In the genomic region with DNA sequence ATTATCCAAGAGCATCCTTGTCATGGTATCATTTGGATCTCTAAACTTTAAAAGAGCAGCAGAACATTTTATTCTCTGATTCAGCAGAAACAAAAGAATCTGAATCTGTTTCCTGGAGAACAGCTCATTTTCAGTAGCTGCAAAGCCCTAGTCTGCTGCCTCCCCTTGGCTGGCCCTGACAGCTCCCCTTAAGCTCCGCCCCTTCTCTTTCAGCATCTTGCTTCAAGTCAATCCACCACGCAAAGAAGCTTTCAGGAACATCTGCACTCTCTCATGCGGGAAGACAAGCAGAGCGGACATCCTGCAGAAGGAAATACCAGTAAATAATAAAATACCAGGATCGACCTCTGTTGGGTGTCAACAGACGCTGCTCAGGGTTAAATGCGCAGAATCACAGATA, we compare ENCODE assay signal across 13 mouse cellular contexts. TPM values are rescaled to one million over a fixed set of nuclear protein-coding genes. Genes with fewer than 3 reads are reported as not detected.
DNase-seq lines count a peak whose midpoint lies in the region; ATAC-seq and TF ChIP-seq lines count a peak whose summit lies in the region.
"Had no signal": no experiment of that assay in that cellular context is flagged by ENCODE, and none has a peak within 500 bp of the region (broad histone marks: within the 10 kb centered on the region; RNA-seq: fewer than 3 reads in every experiment).

No protein-coding gene starts in this region.

- no peaks in the 10 kb centered on the region for H3K36me3 ChIP-seq in liver, postnatal 0 days (replicated peaks; ENCODE audit: insufficient read depth, low read length)
- H3K36me3 ChIP-seq in liver, embryonic 12.5 days, result no peaks in the 10 kb centered on the region
- no peaks in the 10 kb centered on the region for H3K36me3 ChIP-seq in heart, embryonic 10.5 days
- H3K36me3 ChIP-seq: heart, embryonic 12.5 days; lung, embryonic 15.5 days; neural tube, embryonic 12.5 days had no signal

- H3K4me3 ChIP-seq in liver, postnatal 0 days (ENCODE audit: low read depth, low read length), result no peak overlapping the region
- H3K4me3 ChIP-seq in liver, embryonic 12.5 days, result no peak overlapping the region
- no peak overlapping the region for H3K4me3 ChIP-seq in heart, embryonic 10.5 days
- H3K4me3 ChIP-seq: heart, embryonic 12.5 days; lung, embryonic 15.5 days; neural tube, embryonic 12.5 days had no signal

- H3K27ac ChIP-seq in liver, postnatal 0 days (ENCODE audit: low read depth), result no peak overlapping the region
- H3K27ac ChIP-seq in liver, embryonic 12.5 days, result no peak overlapping the region
- no peak overlapping the region for H3K27ac ChIP-seq in heart, embryonic 10.5 days
- H3K27ac ChIP-seq: lung, embryonic 15.5 days; neural tube, embryonic 12.5 days had no signal

- no peak overlapping the region for H3K4me2 ChIP-seq in liver, postnatal 0 days (ENCODE audit: low read depth, low read length)
- H3K4me2 ChIP-seq in liver, embryonic 12.5 days, result no peak overlapping the region
- H3K4me2 ChIP-seq: heart, embryonic 12.5 days; lung, embryonic 15.5 days; neural tube, embryonic 12.5 days had no signal

- no peak overlapping the region for H3K9ac ChIP-seq in liver, postnatal 0 days (replicated peaks)
- no peak overlapping the region for H3K9ac ChIP-seq in liver, embryonic 12.5 days
- H3K9ac ChIP-seq: heart, embryonic 12.5 days; lung, embryonic 15.5 days; neural tube, embryonic 12.5 days had no signal

- 37% methylated on average over 7 of the region's 7 CpGs for WGBS in liver, postnatal 0 days (ENCODE audit: insufficient replicate concordance)
- WGBS in liver, embryonic 12.5 days (ENCODE audit: insufficient replicate concordance), result 41% methylated on average over 7 of the region's 7 CpGs
- WGBS in heart, embryonic 10.5 days, result 41% methylated on average over 7 of the region's 7 CpGs

- peak; percentile 20; the same call in 1 of the 2 replicates for TF ChIP-seq CTCF in liver, postnatal 0 days (IDR thresholded peaks at IDR 0.05; ENCODE audit: low read depth)

- ATAC-seq in liver, postnatal 0 days, result 0 out of 2 replicates have a peak, but pooled peaks have one; percentile 23
- no peak for ATAC-seq in liver, embryonic 12.5 days
- ATAC-seq in common myeloid progenitor, adult 5-6 weeks (replicated peaks; ENCODE audit: low read depth, poor library complexity, severe bottlenecking), result 0 out of 2 replicates have a peak, but pooled peaks have one; percentile 47
- ATAC-seq: inflammation-experienced regulatory T-cells, adult 6 months had no signal

- H3K9me3 ChIP-seq in liver, postnatal 0 days (ENCODE audit: low read length), result peaks cover 2% of the 10 kb centered on the region; the same call in 1 of the 2 replicates
- H3K9me3 ChIP-seq in liver, embryonic 12.5 days (replicated peaks), result peaks cover 5% of the 10 kb centered on the region; the same call in 1 of the 2 replicates
- H3K9me3 ChIP-seq in heart, embryonic 10.5 days, result no peaks in the 10 kb centered on the region
- H3K9me3 ChIP-seq: lung, embryonic 15.5 days; neural tube, embryonic 12.5 days had no signal

- H3K4me1 ChIP-seq in liver, postnatal 0 days (ENCODE audit: insufficient read depth), result no peaks in the 10 kb centered on the region
- no peaks in the 10 kb centered on the region for H3K4me1 ChIP-seq in liver, embryonic 12.5 days
- H3K4me1 ChIP-seq in heart, embryonic 10.5 days, result 0 out of 2 replicates have a peak, but pooled peaks cover 4% of the 10 kb centered on the region
- H3K4me1 ChIP-seq: heart, embryonic 12.5 days; neural tube, embryonic 12.5 days had no signal

- no peaks in the 10 kb centered on the region for H3K27me3 ChIP-seq in liver, postnatal 0 days (ENCODE audit: insufficient read depth, low read length)
- no peaks in the 10 kb centered on the region for H3K27me3 ChIP-seq in liver, embryonic 12.5 days (replicated peaks)
- H3K27me3 ChIP-seq in heart, embryonic 10.5 days (ENCODE audit: insufficient read depth, poor library complexity, severe bottlenecking), result no peaks in the 10 kb centered on the region
- H3K27me3 ChIP-seq: heart, embryonic 12.5 days; lung, embryonic 15.5 days; neural tube, embryonic 12.5 days had no signal

- TF ChIP-seq EP300 in liver, postnatal 0 days (IDR thresholded peaks at IDR 0.05; ENCODE audit: low read depth), result no peak

- DNase-seq in liver, postnatal 0 days, result peak; percentile 23
- peak; percentile 6 to 23 for DNase-seq in kidney, adult 8-10 months
- DNase-seq in lung, postnatal 4 days, result peak; percentile 18 to 59
- no peak for DNase-seq in thymus, postnatal 25 days
- DNase-seq in heart, embryonic 10.5 days (ENCODE audit: low spot score), result no peak
- no peak for DNase-seq in heart, adult 9 months (ENCODE audit: low spot score in 2 of 2)

RNA-seq across cellular contexts. Expression of a gene that starts 18.6 kb away (rescaled TPM):
- 278 and 289 TPM in 2 replicates for polyA plus RNA-seq in liver, postnatal 0 days (2015; fragmentation: Nextera tagmentation; extraction: Ambion mirVana)
- polyA plus RNA-seq in liver, embryonic 12.5 days (2016; fragmentation: Nextera tagmentation; extraction: Ambion mirVana), result 495 and 540 TPM in 2 replicates
- total RNA-seq in common myeloid progenitor, adult 5-6 weeks (2017), result 34.0 and 36.6 TPM in 2 replicates
- 34.3 and 45.8 TPM in 2 replicates for polyA plus RNA-seq in heart, embryonic 10.5 days (2016; fragmentation: Nextera tagmentation; extraction: Ambion mirVana)
- polyA plus RNA-seq: inflammation-experienced regulatory T-cells, adult 6 months; testis, adult 2 months had no signal

Comparison
In these comparisons a context has a peak if more than half of its experiments do, and no peak if none do; other contexts are left out.
1. DNase-seq: peak in liver, postnatal 0 days (single experiment), kidney, adult 8-10 months (2 of 2) and lung, postnatal 4 days (2 of 2); none in thymus, postnatal 25 days (single experiment), heart, embryonic 10.5 days (single experiment) and heart, adult 9 months (0 of 2).